Mouse (Mus musculus): Measurements from ENCODE around the gene Prim1. TPM values are rescaled to one million over a fixed set of nuclear protein-coding genes. Genes with fewer than 3 reads are reported as not detected.

Prim1 gene
- 19.8 and 30.1 TPM in 2 replicates for total RNA-seq (2014; rRNA removed)
- polyA plus RNA-seq (2015; fragmentation: Nextera tagmentation; extraction: Ambion mirVana) = 33.5 and 33.6 TPM in 2 replicates

DNA sequence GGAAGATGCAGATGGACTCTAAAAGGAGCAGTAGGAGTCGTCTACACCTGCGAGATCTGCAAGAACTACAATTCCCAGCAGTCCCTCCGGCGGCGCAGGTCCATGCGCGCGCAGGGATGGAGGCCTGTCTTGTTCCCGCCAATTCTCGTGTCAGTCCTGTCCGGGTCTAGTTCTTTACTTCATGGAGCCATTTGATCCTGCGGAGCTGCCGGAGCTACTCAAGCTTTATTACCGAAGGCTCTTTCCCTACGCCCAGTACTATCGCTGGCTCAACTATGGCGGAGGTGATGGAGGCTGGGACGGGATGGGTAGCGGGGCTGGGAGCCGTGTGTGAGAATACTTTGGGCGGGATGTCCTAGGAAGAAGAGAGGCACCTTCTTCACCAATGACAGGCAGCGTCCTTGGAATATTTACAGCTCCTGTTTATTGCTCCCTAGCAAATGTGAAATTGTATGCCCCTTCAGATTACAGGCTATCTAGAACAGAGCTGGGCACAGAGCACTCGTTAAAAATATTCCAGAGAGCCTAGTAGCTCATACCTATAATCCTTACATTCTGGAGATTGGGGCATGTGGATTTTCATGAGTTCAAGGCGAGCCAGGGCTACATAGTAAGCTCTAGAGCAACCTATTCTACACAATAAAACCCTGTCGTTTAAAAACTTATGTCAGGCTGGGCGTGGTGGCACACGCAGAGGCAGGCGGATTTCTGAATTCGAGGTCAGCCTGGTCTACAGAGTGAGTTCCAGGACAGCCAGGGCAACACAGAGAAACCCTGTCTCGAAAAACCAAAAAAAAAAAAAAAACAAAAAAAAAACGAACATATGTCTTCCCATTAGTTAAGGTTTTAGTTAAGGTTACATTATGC is at the start of gene Prim1:
Prim1 (plus strand) TSS at position 101 of the 867 bp plus-strand sequence.
- ATAC-seq (ENCODE audit: low FRiP score) = peak; percentile 91
- 6% methylated on average over 31 of the region's 31 CpGs for WGBS

DNA sequence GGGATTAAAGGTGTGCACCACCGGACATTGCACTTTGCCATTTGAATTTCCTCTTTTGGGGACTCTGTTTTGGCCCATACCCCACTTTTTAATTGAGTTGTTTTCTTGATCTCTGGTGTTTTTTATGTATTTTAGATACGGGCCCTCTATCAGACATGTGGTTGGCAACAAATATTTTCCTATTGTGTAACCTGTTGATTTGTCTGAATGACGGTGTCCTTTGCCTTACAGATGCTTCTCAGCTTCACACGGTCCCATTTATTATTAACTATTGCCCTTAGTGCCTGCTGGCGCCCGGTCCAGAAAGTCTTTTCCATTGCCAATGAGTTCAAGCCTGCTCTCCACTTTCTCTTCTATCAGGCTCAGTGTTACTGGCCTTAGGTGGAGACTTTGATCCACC is 48.5 kb upstream of the Prim1 start:
- no peak for ATAC-seq (ENCODE audit: low FRiP score)
- Histone ChIP-seq H3K4me3 (ENCODE audit: low read depth, low read length) (no peak overlapping the region), H3K4me1 (ENCODE audit: insufficient read depth, low read length) (no peaks in the 10 kb centered on the region), H3K4me2 (ENCODE audit: low read depth, low read length, poor library complexity, severe bottlenecking) (no peak overlapping the region), H3K36me3 (ENCODE audit: insufficient read depth, low read length) (no peaks in the 10 kb centered on the region), H3K27ac (ENCODE audit: low read depth, low read length) (no peak overlapping the region), H3K27me3 (ENCODE audit: insufficient read depth, low read length) (no peaks in the 10 kb centered on the region), H3K9me3 (ENCODE audit: low read length) (no peaks in the 10 kb centered on the region), H3K9ac (replicated peaks; ENCODE audit: low read length, poor library complexity, severe bottlenecking) (no peak overlapping the region)
- 92% methylated on average over 6 of the region's 6 CpGs for WGBS
- DNase-seq (ENCODE audit: low spot score) = no peak
- TF ChIP-seq CTCF (IDR thresholded peaks at IDR 0.05) = no peak

More for the DNA sequence above, at the start of gene Prim1:
- H3K4me3 ChIP-seq (ENCODE audit: low read depth, low read length) = peak within 1 kb of the TSS; percentile 66
- peak; percentile 87 for DNase-seq (ENCODE audit: low spot score)
- H3K27me3 ChIP-seq (ENCODE audit: insufficient read depth, low read length) = no peaks in the 10 kb centered on the region
- H3K9me3 ChIP-seq (ENCODE audit: low read length) = no peaks in the 10 kb centered on the region
- peak within 1 kb of the TSS; percentile 73 for H3K4me2 ChIP-seq (ENCODE audit: low read depth, low read length, poor library complexity, severe bottlenecking)
- H3K4me1 ChIP-seq (ENCODE audit: insufficient read depth, low read length) = 0 out of 2 replicates have a peak, but pooled peaks cover 3% of the 10 kb centered on the region
- peak within 1 kb of the TSS; percentile 63 for H3K9ac ChIP-seq (replicated peaks; ENCODE audit: low read length, poor library complexity, severe bottlenecking)
- H3K27ac ChIP-seq (ENCODE audit: low read depth, low read length) = peak within 1 kb of the TSS; percentile 69
- no peak for TF ChIP-seq CTCF (IDR thresholded peaks at IDR 0.05)
- H3K36me3 ChIP-seq (ENCODE audit: insufficient read depth, low read length) = peaks cover 9% of the 10 kb centered on the region; the same call in 1 of the 2 replicates

DNA sequence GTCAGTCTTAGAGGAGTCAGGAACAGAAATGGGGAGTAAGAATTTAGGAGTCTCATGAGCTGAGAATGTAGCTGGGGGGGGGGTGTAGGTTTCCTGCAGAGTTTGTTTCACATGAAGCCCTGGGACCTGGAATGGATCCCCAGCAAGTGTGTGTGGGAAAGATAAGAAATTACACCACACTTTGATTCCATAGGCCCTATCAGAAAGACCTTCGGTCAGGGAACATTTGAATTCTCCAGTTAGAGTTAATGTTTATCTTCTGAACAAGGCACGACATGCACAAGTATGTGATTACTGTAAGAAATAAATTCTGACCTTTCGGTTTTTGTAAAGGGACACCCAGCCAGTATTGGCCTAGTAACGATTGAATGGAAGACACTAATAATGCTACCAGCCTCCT is 45.1 kb upstream of the Prim1 start:
- Histone ChIP-seq H3K4me1 (ENCODE audit: insufficient read depth, low read length) (no peaks in the 10 kb centered on the region), H3K9ac (replicated peaks; ENCODE audit: low read length, poor library complexity, severe bottlenecking) (no peak overlapping the region), H3K9me3 (ENCODE audit: low read length) (no peaks in the 10 kb centered on the region; the same call in 1 of the 2 replicates), H3K4me2 (ENCODE audit: low read depth, low read length, poor library complexity, severe bottlenecking) (no peak overlapping the region), H3K27me3 (ENCODE audit: insufficient read depth, low read length) (no peaks in the 10 kb centered on the region), H3K4me3 (ENCODE audit: low read depth, low read length) (no peak overlapping the region), H3K27ac (ENCODE audit: low read depth, low read length) (no peak overlapping the region), H3K36me3 (ENCODE audit: insufficient read depth, low read length) (no peaks in the 10 kb centered on the region)
- WGBS = 85% methylated on average over 4 of the region's 4 CpGs
- ATAC-seq (ENCODE audit: low FRiP score) (no peak), DNase-seq (ENCODE audit: low spot score) (no peak)
- TF ChIP-seq CTCF (IDR thresholded peaks at IDR 0.05) = no peak

DNA sequence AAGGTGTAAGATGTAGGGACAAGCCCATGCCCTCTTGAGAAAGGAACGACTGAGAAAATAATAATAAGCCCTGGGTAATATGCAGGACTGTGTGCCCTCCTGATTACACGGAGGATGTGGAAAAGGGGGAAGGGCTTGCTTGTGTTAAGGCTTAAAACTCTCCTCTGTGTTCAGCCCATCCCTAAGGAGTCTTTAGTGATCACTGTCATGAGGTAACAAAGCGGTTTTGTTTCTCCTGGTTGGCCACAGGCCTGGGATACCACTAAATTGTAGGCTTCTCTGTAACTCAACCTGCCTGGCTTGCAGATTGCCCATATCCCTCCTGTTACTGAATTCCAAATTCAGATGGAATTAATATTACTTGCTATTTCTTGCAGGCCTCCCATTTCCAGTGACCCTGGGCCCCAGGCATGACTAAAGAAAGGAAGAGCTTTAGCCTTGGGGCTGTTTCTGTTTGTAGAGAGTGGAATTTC is 44.6 kb upstream of the Prim1 start:
- no peak for DNase-seq (ENCODE audit: low spot score)
- no peak for ATAC-seq (ENCODE audit: low FRiP score)
- no peak overlapping the region for H3K4me3 ChIP-seq (ENCODE audit: low read depth, low read length)
- H3K27me3 ChIP-seq (ENCODE audit: insufficient read depth, low read length) = no peaks in the 10 kb centered on the region
- no peak overlapping the region for H3K9ac ChIP-seq (replicated peaks; ENCODE audit: low read length, poor library complexity, severe bottlenecking)
- no peaks in the 10 kb centered on the region; the same call in 1 of the 2 replicates for H3K9me3 ChIP-seq (ENCODE audit: low read length)
- TF ChIP-seq CTCF (IDR thresholded peaks at IDR 0.05) = no peak
- no peaks in the 10 kb centered on the region for H3K4me1 ChIP-seq (ENCODE audit: insufficient read depth, low read length)
- H3K4me2 ChIP-seq (ENCODE audit: low read depth, low read length, poor library complexity, severe bottlenecking) = no peak overlapping the region
- WGBS = 48% methylated on average over 3 of the region's 3 CpGs
- no peak overlapping the region for H3K27ac ChIP-seq (ENCODE audit: low read depth, low read length)
- no peaks in the 10 kb centered on the region for H3K36me3 ChIP-seq (ENCODE audit: insufficient read depth, low read length)

DNA sequence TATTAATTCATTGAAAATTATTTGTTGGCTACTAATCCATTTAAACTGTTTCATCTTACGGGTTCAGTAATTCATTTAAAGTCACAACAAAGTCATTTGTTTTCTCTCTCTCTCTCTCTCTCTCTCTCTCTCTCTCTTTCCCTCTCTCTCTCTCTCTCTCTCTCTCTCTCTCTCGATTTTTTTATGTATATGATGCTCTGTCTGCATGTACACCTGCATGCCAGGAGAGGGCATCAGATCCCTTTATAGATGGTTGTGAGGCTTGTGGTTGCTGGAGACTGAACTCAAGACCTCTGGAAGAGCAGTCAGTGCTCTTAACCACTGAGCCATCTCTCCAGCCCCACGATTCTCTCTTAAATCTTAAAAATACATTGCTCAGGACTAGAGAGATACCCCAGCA is 43.8 kb upstream of the Prim1 start:
- DNase-seq (ENCODE audit: low spot score) (no peak), ATAC-seq (ENCODE audit: low FRiP score) (no peak)
- whole genome bisulfite sequencing = 71% methylated on average over 3 of the region's 3 CpGs
- no peaks in the 10 kb centered on the region for H3K4me1 ChIP-seq (ENCODE audit: insufficient read depth, low read length)
- no peaks in the 10 kb centered on the region; the same call in 1 of the 2 replicates for H3K9me3 ChIP-seq (ENCODE audit: low read length)
- H3K27ac ChIP-seq (ENCODE audit: low read depth, low read length) = no peak overlapping the region
- no peak for TF ChIP-seq CTCF (IDR thresholded peaks at IDR 0.05)
- no peak overlapping the region for H3K4me3 ChIP-seq (ENCODE audit: low read depth, low read length)
- H3K36me3 ChIP-seq (ENCODE audit: insufficient read depth, low read length) = no peaks in the 10 kb centered on the region
- H3K4me2 ChIP-seq (ENCODE audit: low read depth, low read length, poor library complexity, severe bottlenecking) = no peak overlapping the region
- H3K9ac ChIP-seq (replicated peaks; ENCODE audit: low read length, poor library complexity, severe bottlenecking) = no peak overlapping the region
- H3K27me3 ChIP-seq (ENCODE audit: insufficient read depth, low read length) = no peaks in the 10 kb centered on the region

DNA sequence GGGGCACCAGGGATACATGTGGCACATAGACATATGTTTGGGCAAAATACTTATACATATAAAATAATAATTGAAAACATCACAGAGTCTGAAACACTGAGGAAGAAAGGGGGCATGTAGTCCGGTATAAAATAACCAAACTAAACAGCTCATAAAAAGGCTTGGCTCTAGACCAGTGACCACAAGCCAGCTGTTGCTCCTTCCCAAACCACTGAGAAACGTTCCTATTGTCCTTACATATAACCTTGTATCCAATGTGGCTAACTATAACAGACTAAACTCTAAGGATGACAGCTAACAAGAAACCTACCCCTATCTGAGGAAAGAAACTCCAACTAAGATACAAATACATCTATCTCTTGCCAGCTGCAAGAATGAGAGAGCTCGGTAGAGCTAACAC is 40.9 kb upstream of the Prim1 start:
- 90% methylated on average over 3 of the region's 3 CpGs for WGBS
- DNase-seq (ENCODE audit: low spot score) (no peak), ATAC-seq (ENCODE audit: low FRiP score) (no peak)
- Histone ChIP-seq H3K27ac (ENCODE audit: low read depth, low read length) (no peak overlapping the region), H3K27me3 (ENCODE audit: insufficient read depth, low read length) (no peaks in the 10 kb centered on the region), H3K4me3 (ENCODE audit: low read depth, low read length) (no peak overlapping the region), H3K9me3 (ENCODE audit: low read length) (no peaks in the 10 kb centered on the region; the same call in 1 of the 2 replicates), H3K4me1 (ENCODE audit: insufficient read depth, low read length) (no peaks in the 10 kb centered on the region), H3K36me3 (ENCODE audit: insufficient read depth, low read length) (no peaks in the 10 kb centered on the region), H3K4me2 (ENCODE audit: low read depth, low read length, poor library complexity, severe bottlenecking) (no peak overlapping the region), H3K9ac (replicated peaks; ENCODE audit: low read length, poor library complexity, severe bottlenecking) (no peak overlapping the region)
- no peak for TF ChIP-seq CTCF (IDR thresholded peaks at IDR 0.05)

Data from midbrain, postnatal 0 days (tissue).